Mouse (Mus musculus) heart, postnatal 0 days (tissue): ENCODE data around the gene Fam168a.

Experiments used
- CTCF ChIP-seq: IDR thresholded peaks from 2 replicates; pipeline ENCODE4 v1.5.1; 2016; ENCODE audit warnings: antibody characterized with exemption, control low read depth, low read depth
- EP300 ChIP-seq: IDR thresholded peaks from 2 replicates; pipeline ENCODE4 v1.6.1; 2016; ENCODE audit warnings: antibody characterized with exemption, low read depth

- TF ChIP-seq CTCF (no peak), EP300 (no peak)
Measured at GRCm38 (mm10) chr7:100727538-100728085, 21.2 kb downstream of the Fam168a start.
